Mouse (Mus musculus): ENCODE results near the gene Lrmda. TPM values are rescaled to one million over a fixed set of nuclear protein-coding genes. Genes with fewer than 3 reads are reported as not detected.

Gene Lrmda
- polyA plus RNA-seq, 1 experiment from 2014 or later = 0.23 TPM

GRCm38 (mm10) chr14:22240315-22240714, 220.8 kb downstream of the Lrmda start:
- no peak overlapping the region for H3K4me2 ChIP-seq
- no peaks in the 10 kb centered on the region for H3K4me1 ChIP-seq
- 56% methylated on average over 3 of the region's 3 CpGs for WGBS (ENCODE audit: insufficient replicate concordance)
- no peak overlapping the region for H3K4me3 ChIP-seq
- ATAC-seq = no peak
- no peak overlapping the region for H3K9ac ChIP-seq
- no peaks in the 10 kb centered on the region for H3K9me3 ChIP-seq (replicated peaks)
- no peak overlapping the region for H3K27ac ChIP-seq
- no peaks in the 10 kb centered on the region for H3K36me3 ChIP-seq
- no peaks in the 10 kb centered on the region for H3K27me3 ChIP-seq (replicated peaks)

DNA sequence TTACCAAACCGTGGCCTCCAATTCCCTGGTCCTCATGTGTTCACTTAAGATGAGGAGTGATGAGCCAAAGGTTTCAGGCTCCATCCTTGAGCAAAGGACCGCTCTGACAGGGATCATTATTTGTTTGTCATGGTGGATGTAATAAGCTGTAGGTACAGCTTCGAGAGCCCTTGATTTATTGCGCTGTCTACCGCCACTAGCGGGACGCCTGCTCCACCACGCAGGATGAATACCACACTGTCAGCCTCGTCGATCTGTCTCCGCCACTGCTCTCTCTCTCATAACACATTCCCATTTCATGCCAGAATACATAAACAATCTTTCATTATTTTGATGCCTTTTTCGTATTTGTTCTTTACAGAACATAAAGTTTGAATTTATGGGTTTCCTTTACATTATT, 235.9 kb downstream of the Lrmda start:
- Histone ChIP-seq H3K9me3 (replicated peaks) (no peaks in the 10 kb centered on the region), H3K9ac (no peak overlapping the region), H3K4me1 (no peaks in the 10 kb centered on the region), H3K36me3 (no peaks in the 10 kb centered on the region), H3K27me3 (replicated peaks) (no peaks in the 10 kb centered on the region), H3K4me3 (no peak overlapping the region), H3K4me2 (no peak overlapping the region), H3K27ac (no peak overlapping the region)
- no peak for ATAC-seq
- WGBS (ENCODE audit: insufficient replicate concordance) = 80% methylated on average over 12 of the region's 12 CpGs

DNA sequence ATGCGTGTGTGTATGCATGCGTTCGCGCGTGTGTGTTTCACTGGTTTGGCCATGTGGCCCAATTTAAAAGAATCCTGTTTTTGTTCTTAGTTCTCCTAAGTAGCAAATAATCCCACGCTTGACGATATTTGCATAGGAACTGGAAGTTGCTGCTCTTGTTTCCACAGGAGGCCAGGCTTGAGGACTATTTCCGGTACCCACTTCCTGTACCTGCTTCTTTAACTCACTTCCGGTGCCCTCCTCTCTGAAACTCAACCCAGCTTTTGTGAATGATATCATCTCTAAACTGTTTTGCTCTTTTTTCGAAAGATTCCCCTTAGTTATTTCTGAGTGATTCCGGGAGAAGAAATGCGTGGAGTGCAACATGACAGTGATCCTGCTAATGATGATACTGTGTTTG, 236.8 kb downstream of the Lrmda start:
- ATAC-seq = no peak
- H3K4me2 ChIP-seq = no peak overlapping the region
- no peak overlapping the region for H3K27ac ChIP-seq
- whole genome bisulfite sequencing (ENCODE audit: insufficient replicate concordance) = 69% methylated on average over 12 of the region's 12 CpGs
- no peaks in the 10 kb centered on the region for H3K27me3 ChIP-seq (replicated peaks)
- no peak overlapping the region for H3K9ac ChIP-seq
- no peaks in the 10 kb centered on the region for H3K9me3 ChIP-seq (replicated peaks)
- H3K4me1 ChIP-seq = no peaks in the 10 kb centered on the region
- no peaks in the 10 kb centered on the region for H3K36me3 ChIP-seq
- H3K4me3 ChIP-seq = no peak overlapping the region

DNA sequence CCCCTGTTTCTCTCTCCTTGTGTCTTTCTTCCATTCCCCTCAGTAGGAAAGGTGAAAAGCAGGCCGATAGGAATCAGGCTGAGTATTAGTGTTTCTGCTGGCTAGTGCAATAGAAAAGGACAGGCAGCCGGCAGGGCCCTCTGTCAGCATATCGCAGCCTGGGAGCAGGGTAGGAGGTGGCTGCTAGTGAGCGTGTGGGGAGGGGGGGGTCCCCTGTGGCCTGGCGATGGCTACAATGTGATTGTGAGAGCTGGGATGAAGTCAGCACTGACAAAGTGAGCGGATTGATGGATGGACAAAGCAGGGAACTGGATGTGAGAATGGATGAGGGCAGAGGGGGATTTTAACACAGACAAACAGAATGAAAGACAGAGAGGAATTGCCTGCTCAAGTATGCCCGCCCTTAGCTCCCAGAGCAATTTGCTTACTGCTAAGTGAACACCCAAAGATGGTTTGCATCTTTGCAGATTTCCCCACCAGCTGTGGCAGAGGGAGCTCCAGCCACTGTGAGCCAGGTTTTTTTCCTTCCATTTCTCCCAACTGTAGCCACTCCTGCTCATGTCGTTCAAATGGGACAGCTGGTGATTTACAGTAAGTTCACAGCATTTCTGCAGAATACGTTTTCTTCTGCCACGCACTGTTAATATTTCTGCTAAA, 240.0 kb downstream of the Lrmda start:
- no peaks in the 10 kb centered on the region for H3K4me1 ChIP-seq
- no peak overlapping the region for H3K9ac ChIP-seq
- H3K27ac ChIP-seq = no peak overlapping the region

GRCm38 (mm10) chr14:22260033-22260419, 240.5 kb downstream of the Lrmda start:
- Histone ChIP-seq H3K27ac (no peak overlapping the region), H3K36me3 (no peaks in the 10 kb centered on the region), H3K9ac (no peak overlapping the region), H3K27me3 (replicated peaks) (no peaks in the 10 kb centered on the region), H3K4me3 (no peak overlapping the region), H3K4me2 (no peak overlapping the region), H3K4me1 (no peaks in the 10 kb centered on the region), H3K9me3 (replicated peaks) (no peaks in the 10 kb centered on the region)
- no peak for ATAC-seq
- 60% methylated on average over 5 of the region's 5 CpGs for WGBS (ENCODE audit: insufficient replicate concordance)

More for the DNA sequence above, 240.0 kb downstream of the Lrmda start:
- ATAC-seq = no peak
- 51% methylated on average over 10 of the region's 10 CpGs for WGBS (ENCODE audit: insufficient replicate concordance)
- Histone ChIP-seq H3K9me3 (replicated peaks) (no peaks in the 10 kb centered on the region), H3K36me3 (no peaks in the 10 kb centered on the region), H3K4me3 (no peak overlapping the region), H3K4me2 (no peak overlapping the region), H3K27me3 (replicated peaks) (no peaks in the 10 kb centered on the region)

DNA sequence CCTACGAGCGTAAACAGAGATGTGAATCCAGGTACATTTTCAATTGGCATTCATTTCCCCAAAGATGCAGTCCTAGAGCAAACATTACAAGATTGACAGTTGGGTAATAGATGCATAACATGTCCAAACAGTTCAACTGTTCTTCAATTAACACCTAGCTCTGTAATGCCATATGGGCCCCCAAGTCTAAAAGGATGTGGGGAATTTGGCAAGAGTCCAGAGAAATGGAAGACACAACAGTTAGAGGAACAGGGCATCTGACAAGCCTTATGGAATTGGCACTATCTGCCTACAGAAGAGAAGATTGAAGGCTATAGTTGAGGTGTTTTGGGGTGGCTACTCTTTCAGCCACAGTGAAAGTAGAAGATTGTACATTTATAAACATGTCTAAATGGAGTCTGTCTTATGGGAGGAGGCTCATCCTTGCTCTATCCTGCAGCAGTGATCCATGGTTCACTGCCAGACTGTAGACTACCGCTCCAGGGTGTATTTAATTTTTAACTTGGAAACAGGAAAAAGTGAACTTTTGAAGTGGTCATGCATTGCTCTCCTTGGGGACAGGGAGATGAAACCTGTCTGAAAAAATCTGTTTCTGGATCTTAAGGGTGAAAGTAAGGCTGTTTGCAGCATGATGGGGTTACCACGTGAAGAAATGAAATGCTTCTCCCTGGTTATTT, 245.9 kb downstream of the Lrmda start:
- no peaks in the 10 kb centered on the region for H3K4me1 ChIP-seq

DNA sequence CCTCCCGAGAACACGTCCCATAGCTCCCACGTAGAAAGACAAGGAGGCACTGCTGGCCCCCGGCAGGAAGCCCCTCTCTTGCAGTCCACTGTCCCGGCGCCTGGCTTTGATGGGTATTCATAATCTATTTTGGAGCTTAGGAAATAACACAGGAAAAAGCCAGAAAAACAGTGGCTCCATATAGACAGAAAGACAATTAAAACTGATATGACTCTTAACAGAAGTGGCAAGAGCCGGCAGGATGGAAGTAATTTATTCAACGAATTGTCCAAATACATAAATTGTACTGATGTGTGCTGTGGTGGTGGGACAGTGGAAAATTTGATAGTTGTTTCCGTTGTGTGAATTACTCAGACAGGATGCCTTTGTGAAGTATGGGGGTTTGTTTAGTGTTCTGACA, 250.3 kb downstream of the Lrmda start:
- Histone ChIP-seq H3K9ac (no peak overlapping the region), H3K9me3 (replicated peaks) (no peaks in the 10 kb centered on the region), H3K4me2 (no peak overlapping the region), H3K27me3 (replicated peaks) (no peaks in the 10 kb centered on the region), H3K27ac (no peak overlapping the region), H3K4me3 (no peak overlapping the region), H3K36me3 (no peaks in the 10 kb centered on the region), H3K4me1 (no peaks in the 10 kb centered on the region)
- ATAC-seq = no peak
- WGBS (ENCODE audit: insufficient replicate concordance) = 75% methylated on average over 9 of the region's 9 CpGs

More for the DNA sequence above, 245.9 kb downstream of the Lrmda start:
- Histone ChIP-seq H3K9ac (no peak overlapping the region), H3K27ac (no peak overlapping the region), H3K4me2 (no peak overlapping the region), H3K36me3 (no peaks in the 10 kb centered on the region), H3K4me3 (no peak overlapping the region), H3K9me3 (replicated peaks) (no peaks in the 10 kb centered on the region), H3K27me3 (replicated peaks) (no peaks in the 10 kb centered on the region)
- ATAC-seq = no peak
- WGBS (ENCODE audit: insufficient replicate concordance) = 73% methylated on average over 4 of the region's 4 CpGs

- Histone ChIP-seq H3K27me3 (replicated peaks) (no peaks in the 10 kb centered on the region), H3K4me1 (no peaks in the 10 kb centered on the region), H3K9ac (no peak overlapping the region), H3K36me3 (no peaks in the 10 kb centered on the region), H3K4me3 (no peak overlapping the region), H3K4me2 (no peak overlapping the region), H3K27ac (no peak overlapping the region), H3K9me3 (replicated peaks) (no peaks in the 10 kb centered on the region)
- ATAC-seq = no peak
- 57% methylated on average over 5 of the region's 5 CpGs for WGBS (ENCODE audit: insufficient replicate concordance)
Measured at GRCm38 (mm10) chr14:22278053-22278452, 258.5 kb downstream of the Lrmda start.

- H3K27ac ChIP-seq = no peak overlapping the region
- H3K4me1 ChIP-seq = no peaks in the 10 kb centered on the region
- no peak for ATAC-seq
- no peaks in the 10 kb centered on the region for H3K9me3 ChIP-seq (replicated peaks)
- H3K4me2 ChIP-seq = no peak overlapping the region
- H3K9ac ChIP-seq = no peak overlapping the region
- no peak overlapping the region for H3K4me3 ChIP-seq
- WGBS (ENCODE audit: insufficient replicate concordance) = 68% methylated on average over 4 of the region's 4 CpGs
- H3K36me3 ChIP-seq = no peaks in the 10 kb centered on the region
- no peaks in the 10 kb centered on the region for H3K27me3 ChIP-seq (replicated peaks)
Measured at GRCm38 (mm10) chr14:22279591-22279990, 260.1 kb downstream of the Lrmda start.

- no peaks in the 10 kb centered on the region for H3K27me3 ChIP-seq (replicated peaks)
- H3K4me3 ChIP-seq = no peak overlapping the region
- H3K4me1 ChIP-seq = no peaks in the 10 kb centered on the region
- no peak overlapping the region for H3K9ac ChIP-seq
- no peaks in the 10 kb centered on the region for H3K36me3 ChIP-seq
- H3K27ac ChIP-seq = no peak overlapping the region
- no peaks in the 10 kb centered on the region for H3K9me3 ChIP-seq (replicated peaks)
- no peak overlapping the region for H3K4me2 ChIP-seq
- 86% methylated on average over 7 of the region's 7 CpGs for WGBS (ENCODE audit: insufficient replicate concordance)
- no peak for ATAC-seq
Measured at GRCm38 (mm10) chr14:22281630-22282029, 262.1 kb downstream of the Lrmda start.

DNA sequence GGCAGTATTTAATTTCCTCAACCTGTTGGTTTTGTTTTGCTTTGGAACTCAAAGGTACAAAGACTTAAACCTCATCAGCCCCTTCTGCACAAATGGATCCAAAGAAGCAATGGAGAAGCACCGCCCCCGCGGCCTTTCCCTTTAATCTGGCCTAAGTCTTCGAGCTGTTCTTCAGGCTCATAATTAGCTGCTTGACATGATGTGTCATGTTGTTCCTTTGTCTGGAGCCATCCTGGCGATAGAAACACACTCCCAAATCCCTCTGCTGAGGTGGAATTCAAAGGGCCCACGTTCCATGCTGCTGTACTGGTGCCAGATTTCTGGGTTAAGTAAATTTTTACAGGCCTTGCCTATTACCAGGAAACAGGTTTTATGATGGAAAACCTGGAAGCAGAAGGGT, 263.3 kb downstream of the Lrmda start:
- WGBS (ENCODE audit: insufficient replicate concordance) = 79% methylated on average over 6 of the region's 6 CpGs
- Histone ChIP-seq H3K4me2 (no peak overlapping the region), H3K9me3 (replicated peaks) (no peaks in the 10 kb centered on the region), H3K36me3 (no peaks in the 10 kb centered on the region), H3K27ac (no peak overlapping the region), H3K27me3 (replicated peaks) (no peaks in the 10 kb centered on the region), H3K4me1 (no peaks in the 10 kb centered on the region), H3K9ac (no peak overlapping the region), H3K4me3 (no peak overlapping the region)
- no peak for ATAC-seq

- Histone ChIP-seq H3K9me3 (replicated peaks) (no peaks in the 10 kb centered on the region), H3K4me2 (no peak overlapping the region), H3K9ac (no peak overlapping the region), H3K4me3 (no peak overlapping the region), H3K27ac (no peak overlapping the region), H3K27me3 (replicated peaks) (no peaks in the 10 kb centered on the region), H3K4me1 (no peaks in the 10 kb centered on the region), H3K36me3 (no peaks in the 10 kb centered on the region)
- ATAC-seq = no peak
- 59% methylated on average over 2 of the region's 2 CpGs for WGBS (ENCODE audit: insufficient replicate concordance)
Measured at GRCm38 (mm10) chr14:22283722-22284121, 264.2 kb downstream of the Lrmda start.
